Mouse (Mus musculus) megakaryocyte, embryonic 14.5 days (primary cell): ENCODE data around the gene Hoxa9.

ENCODE experiments used
- FLI1 ChIP-seq: IDR thresholded peaks from 2 replicates; pipeline ENCODE4 v1.6.1; 2012; ENCODE audit warnings: low read length, inconsistent platforms, mixed read lengths
- GATA1 ChIP-seq: IDR thresholded peaks from 3 replicates; pipeline ENCODE4 v1.6.1; 2012; ENCODE audit warnings: mixed read lengths, low read length, inconsistent platforms, borderline replicate concordance

DNA sequence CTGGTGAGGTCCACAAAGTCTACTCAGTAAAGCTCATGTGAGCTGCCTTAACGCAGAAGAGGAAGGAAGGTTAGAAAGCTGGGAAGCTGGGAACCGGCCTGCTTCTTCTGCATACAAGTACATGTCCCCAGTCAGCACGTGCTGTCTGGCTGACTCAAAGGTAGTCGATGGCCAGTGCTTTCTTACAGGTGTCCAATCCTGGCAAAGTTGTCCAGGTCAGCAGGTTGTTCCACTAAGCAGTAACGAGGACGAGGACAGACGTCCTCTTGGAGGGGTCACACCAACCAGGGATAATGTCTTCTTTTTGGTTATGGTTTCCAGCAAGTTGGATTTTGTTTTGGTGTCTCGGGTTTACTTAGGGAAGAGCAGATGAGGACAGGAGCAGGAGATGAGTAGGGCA is 41.0 kb downstream of the Hoxa9 start:
- TF ChIP-seq GATA1 (no peak), FLI1 (no peak)
